Mouse (Mus musculus): ENCODE measurements at regions not wholly inside any gene's neighbourhood (a gene's known extent, or its start where the extent isn't known, plus 50 kb on each side); places are given as distances from the start of the nearest gene placed in this dataset.

DNA sequence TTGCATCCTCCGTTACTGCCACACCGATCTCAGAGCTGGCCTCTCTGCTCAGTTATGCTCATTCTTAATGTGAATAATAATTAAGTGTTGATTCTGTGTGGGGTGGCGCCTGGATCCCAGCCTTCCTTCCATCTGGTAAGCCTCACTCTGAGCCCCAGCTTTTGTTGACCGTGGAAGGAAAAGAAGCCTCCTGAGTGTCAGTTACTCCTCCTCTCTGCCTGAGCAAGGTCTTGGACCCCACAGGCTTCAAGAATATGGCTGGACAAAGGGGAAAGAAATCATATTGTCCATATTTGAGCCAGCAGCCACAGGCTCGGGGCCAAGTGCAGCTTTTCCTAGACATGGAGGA, 259.9 kb upstream of the Cnr1 start:
- TF ChIP-seq CTCF (IDR thresholded peaks at IDR 0.05; ENCODE audit: extremely low read depth, insufficient read depth, insufficient read length, insufficient replicate concordance) (no peak), POLR2A (IDR thresholded peaks at IDR 0.05; ENCODE audit: low read depth, low read length) (no peak)

All from spleen, adult 2 months (tissue).